Mouse (Mus musculus) CH12.LX (cell line): ENCODE data around the gene Lamtor2.

Experiments used
- CHD2 ChIP-seq: IDR thresholded peaks from 2 replicates; pipeline ENCODE4 v1.6.1; 2011; ENCODE audit warnings: low read length, improper control_type of control experiment
- CTCF ChIP-seq, 2 experiments: IDR thresholded peaks in 1 of 2; conservative IDR thresholded peaks in 1 of 2; 2 replicates each; pipeline ENCODE4 v1.5.1; 2011 to 2012; ENCODE audit warnings: low read depth in 2 of 2, low read length in 2 of 2, improper control_type of control experiment in 1 of 2, inconsistent platforms in 1 of 2, mild to moderate bottlenecking in 1 of 2, moderate library complexity in 1 of 2
- ELF1 ChIP-seq: IDR thresholded peaks from 2 replicates; pipeline ENCODE4 v1.6.1; 2014; ENCODE audit warnings: low read depth, mild to moderate bottlenecking, inconsistent platforms, low read length, improper control_type of control experiment
- EP300 ChIP-seq: IDR thresholded peaks from 2 replicates; pipeline ENCODE4 v1.6.1; 2011; ENCODE audit warnings: low read length, improper control_type of control experiment
- ETS1 ChIP-seq: conservative IDR thresholded peaks from 2 replicates; pipeline ENCODE4 v1.6.1; 2012; ENCODE audit warnings: low read depth, mild to moderate bottlenecking, inconsistent platforms, low read length, improper control_type of control experiment, moderate library complexity
- KAT2A ChIP-seq: IDR thresholded peaks from 2 replicates; pipeline ENCODE4 v1.6.1; 2012; ENCODE audit warnings: low read length, improper control_type of control experiment, inconsistent platforms; ENCODE audit not compliant: insufficient replicate concordance
- MXI1 ChIP-seq: IDR thresholded peaks from 2 replicates; pipeline ENCODE4 v1.6.1; 2011; ENCODE audit warnings: mild to moderate bottlenecking, low read depth, low read length, improper control_type of control experiment
- POLR2A ChIP-seq: IDR thresholded peaks from 2 replicates; pipeline ENCODE4 v1.6.1; 2011; ENCODE audit warnings: low read depth, mild to moderate bottlenecking, improper control_type of control experiment, low read length
- RAD21 ChIP-seq: IDR thresholded peaks from 2 replicates; pipeline ENCODE4 v1.6.1; 2011; ENCODE audit warnings: low read depth, mild to moderate bottlenecking, low read length, improper control_type of control experiment, moderate library complexity
- SMC3 ChIP-seq: IDR thresholded peaks from 2 replicates; pipeline ENCODE4 v1.6.1; 2011; ENCODE audit warnings: low read depth, low read length, improper control_type of control experiment
- TCF12 ChIP-seq: IDR thresholded peaks from 2 replicates; pipeline ENCODE4 v1.6.1; 2014; ENCODE audit warnings: low read depth, mild to moderate bottlenecking, inconsistent platforms, low read length, improper control_type of control experiment
- ZC3H11A ChIP-seq: IDR thresholded peaks from 2 replicates; pipeline ENCODE4 v1.6.1; 2012; ENCODE audit warnings: low read depth, mild to moderate bottlenecking, inconsistent platforms, low read length, improper control_type of control experiment

GRCm38 (mm10) chr3:88500087-88500486 lies 52.8 kb downstream of the Lamtor2 start:
- TF ChIP-seq CTCF (conservative IDR thresholded peaks at IDR 0.05 in 1 of 2, IDR thresholded peaks at IDR 0.05 in 1 of 2; ENCODE audit: low read depth in 2 of 2, low read length in 2 of 2) (no peak), POLR2A (no peak), ZC3H11A (no peak), EP300 (no peak), ETS1 (no peak), CHD2 (no peak), ELF1 (no peak), KAT2A (no peak), RAD21 (no peak), SMC3 (no peak), TCF12 (no peak), MXI1 (no peak)
